Mouse (Mus musculus): ENCODE results near the gene Cop1. TPM values are rescaled to one million over a fixed set of nuclear protein-coding genes. Genes with fewer than 3 reads are reported as not detected.

Gene Cop1
- total and polyA plus RNA-seq, 3 experiments = 28.3 to 95.1 (median 83.8) TPM

DNA sequence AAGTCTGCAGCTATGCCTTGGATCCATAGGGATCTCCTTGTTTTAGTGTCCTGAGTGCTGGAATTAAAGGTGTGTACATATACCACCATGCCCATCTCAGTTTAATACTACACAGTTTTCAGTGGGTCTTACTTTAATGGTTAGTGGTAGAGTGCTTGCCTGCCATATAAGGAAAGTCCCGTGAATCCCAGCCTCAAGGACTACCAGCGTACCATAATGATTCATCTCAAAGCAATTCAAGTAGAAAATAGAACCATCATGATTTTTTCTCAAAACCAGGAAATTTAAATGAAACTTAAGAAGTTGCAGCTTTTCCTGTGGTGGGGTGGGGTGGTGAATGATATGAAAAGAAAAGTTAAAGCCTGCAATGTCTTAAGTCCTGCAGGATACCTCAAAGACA, 21.0 kb downstream of the Cop1 start:
- no peak for DNase-seq (ENCODE audit: low read depth, low spot score)
- H3K4me3 ChIP-seq (ENCODE audit: control insufficient read depth in 1 of 2, insufficient read depth in 1 of 2, low read depth in 2 of 2, low read length in 2 of 2) = no peak overlapping the region
- no peaks in the 10 kb centered on the region for H3K79me2 ChIP-seq (ENCODE audit: control insufficient read depth, insufficient read depth, low read length, poor library complexity)
- H3K9ac ChIP-seq (ENCODE audit: control insufficient read depth, low read depth, low read length, poor library complexity, severe bottlenecking) = no peak overlapping the region
- H3K27me3 ChIP-seq (ENCODE audit: control insufficient read depth in 1 of 2, insufficient read depth in 2 of 2, low read length in 2 of 2) = no peaks in the 10 kb centered on the region
- H3K4me1 ChIP-seq (ENCODE audit: control insufficient read depth in 1 of 2, insufficient read depth in 2 of 2, low read length in 2 of 2) = no peaks in the 10 kb centered on the region
- no peak overlapping the region for H3K27ac ChIP-seq (ENCODE audit: control insufficient read depth, low read depth, low read length)
- H3K36me3 ChIP-seq (ENCODE audit: control insufficient read depth in 1 of 2, insufficient read depth in 2 of 2, low read length in 2 of 2) = peaks cover 4 to 42% of the 10 kb centered on the region in 2 experiments
- TF ChIP-seq ZKSCAN1 (IDR thresholded peaks at IDR 0.05; ENCODE audit: low read depth, low read length) = no peak
- no peak for TF ChIP-seq MYB (IDR thresholded peaks at IDR 0.05; ENCODE audit: low read depth, low read length)
- no peak for TF ChIP-seq GATA1 (IDR thresholded peaks at IDR 0.05; ENCODE audit: low read depth, low read length)
- no peak for TF ChIP-seq USF1 (IDR thresholded peaks at IDR 0.05; ENCODE audit: low read depth, low read length)
- no peak for TF ChIP-seq MAX (IDR thresholded peaks at IDR 0.05; ENCODE audit: low read length)
- no peak for TF ChIP-seq RCOR1 (IDR thresholded peaks at IDR 0.05; ENCODE audit: low read depth, low read length)
- TF ChIP-seq ZMIZ1 (IDR thresholded peaks at IDR 0.05; ENCODE audit: low read depth, low read length) = no peak
- no peaks in the 10 kb centered on the region for H3K9me3 ChIP-seq (replicated peaks; ENCODE audit: insufficient read depth, low read length)

DNA sequence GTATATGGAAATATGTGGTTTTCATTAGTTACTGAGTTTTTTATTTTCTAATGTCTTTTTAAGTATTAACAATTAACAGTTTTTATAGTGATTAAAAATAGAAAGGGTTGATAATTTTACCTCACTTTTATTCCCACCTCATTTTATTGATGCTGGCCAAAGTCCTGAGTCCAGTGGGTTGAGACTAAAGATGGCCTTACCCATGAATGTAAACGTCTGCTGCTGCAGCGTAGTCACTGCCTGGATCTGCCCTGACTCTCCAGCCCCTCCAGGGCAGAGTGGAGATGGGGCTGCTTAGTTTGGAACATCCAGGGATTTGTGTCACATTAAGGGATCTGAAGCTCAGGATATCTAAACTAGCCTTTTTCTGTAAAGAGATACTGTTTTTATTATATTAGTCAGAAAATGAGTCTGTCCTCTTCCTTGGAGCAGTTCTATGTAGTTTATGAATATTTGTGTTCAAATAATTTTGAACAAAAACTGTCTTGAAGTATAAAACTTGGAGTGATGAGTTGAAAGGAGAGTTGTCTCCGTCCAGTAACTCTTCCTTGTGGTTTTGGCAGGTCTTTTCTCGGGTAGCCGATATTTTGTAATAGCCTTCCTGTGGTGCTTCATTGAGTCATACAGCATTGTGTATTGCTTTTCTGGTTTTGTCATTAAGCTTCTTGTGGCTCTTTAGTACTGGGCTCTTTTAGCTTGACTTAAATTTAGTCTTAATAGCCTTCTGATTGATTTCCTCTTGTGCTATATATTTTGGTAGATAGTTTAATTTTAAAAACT, 23.0 kb downstream of the Cop1 start:
- no peak for DNase-seq (ENCODE audit: low read depth, low spot score)
- no peak overlapping the region for H3K9ac ChIP-seq (ENCODE audit: control insufficient read depth, low read depth, low read length, poor library complexity, severe bottlenecking)
- H3K27ac ChIP-seq (ENCODE audit: control insufficient read depth, low read depth, low read length) = no peak overlapping the region
- TF ChIP-seq MXI1 (IDR thresholded peaks at IDR 0.05; ENCODE audit: low read depth, low read length) (no peak), POLR2AphosphoS2 (IDR thresholded peaks at IDR 0.05; ENCODE audit: low read length) (no peak), ZMIZ1 (IDR thresholded peaks at IDR 0.05; ENCODE audit: low read depth, low read length) (no peak), CTCF (IDR thresholded peaks at IDR 0.05 in 2 of 3, conservative IDR thresholded peaks at IDR 0.05 in 1 of 3; ENCODE audit: control insufficient read depth in 1 of 3, insufficient read depth in 1 of 3, low read depth in 2 of 3, low read length in 3 of 3, poor library complexity in 1 of 3, severe bottlenecking in 1 of 3) (no peak), E2F4 (IDR thresholded peaks at IDR 0.05; ENCODE audit: borderline replicate concordance, low read depth, low read length) (no peak), CHD1 (IDR thresholded peaks at IDR 0.05; ENCODE audit: low read depth, low read length) (no peak), MAFK (IDR thresholded peaks at IDR 0.05; ENCODE audit: borderline replicate concordance, low read depth, low read length) (no peak), RCOR1 (IDR thresholded peaks at IDR 0.05; ENCODE audit: low read depth, low read length) (no peak), MYC (IDR thresholded peaks at IDR 0.05; ENCODE audit: low read depth, low read length) (no peak), USF2 (IDR thresholded peaks at IDR 0.05; ENCODE audit: borderline replicate concordance in 1 of 2, insufficient read depth in 1 of 2, low read depth in 1 of 2, low read length in 2 of 2) (no peak), MEF2A (IDR thresholded peaks at IDR 0.05; ENCODE audit: extremely low read depth, insufficient replicate concordance, low read depth, low read length, poor library complexity, severe bottlenecking) (no peak), ZKSCAN1 (IDR thresholded peaks at IDR 0.05; ENCODE audit: low read depth, low read length) (no peak), POLR2A (IDR thresholded peaks at IDR 0.05; ENCODE audit: control insufficient read depth in 1 of 2, insufficient read depth in 1 of 2, low read depth in 1 of 2, low read length in 2 of 2, poor library complexity in 1 of 2) (no peak), CHD2 (IDR thresholded peaks at IDR 0.05; ENCODE audit: low read length) (no peak), MAX (IDR thresholded peaks at IDR 0.05; ENCODE audit: low read length) (no peak), BHLHE40 (IDR thresholded peaks at IDR 0.05; ENCODE audit: borderline replicate concordance, low read depth, low read length) (no peak), TCF12 (IDR thresholded peaks at IDR 0.05; ENCODE audit: low read depth, low read length) (no peak), MYB (IDR thresholded peaks at IDR 0.05; ENCODE audit: low read depth, low read length) (no peak)
- no peaks in the 10 kb centered on the region for H3K27me3 ChIP-seq (ENCODE audit: control insufficient read depth in 1 of 2, insufficient read depth in 2 of 2, low read length in 2 of 2)
- H3K4me1 ChIP-seq (ENCODE audit: control insufficient read depth in 1 of 2, insufficient read depth in 2 of 2, low read length in 2 of 2) = no peaks in the 10 kb centered on the region
- H3K4me3 ChIP-seq (ENCODE audit: control insufficient read depth in 1 of 2, insufficient read depth in 1 of 2, low read depth in 2 of 2, low read length in 2 of 2) = no peak overlapping the region
- no peaks in the 10 kb centered on the region for H3K79me2 ChIP-seq (ENCODE audit: control insufficient read depth, insufficient read depth, low read length, poor library complexity)
- peaks cover 4 to 40% of the 10 kb centered on the region in 2 experiments for H3K36me3 ChIP-seq (ENCODE audit: control insufficient read depth in 1 of 2, insufficient read depth in 2 of 2, low read length in 2 of 2)
- no peaks in the 10 kb centered on the region for H3K9me3 ChIP-seq (replicated peaks; ENCODE audit: insufficient read depth, low read length)

All from MEL (cell line).